Mouse (Mus musculus) limb, embryonic 11.5 days (tissue): ENCODE results near the gene Fads6. TPM values are rescaled to one million over a fixed set of nuclear protein-coding genes. Genes with fewer than 3 reads are reported as not detected.

ENCODE experiments used
- ATAC-seq: fragments of 200-750 bp; cut with Nextera tagmentation; 2 replicates; pipeline ENCODE4 v1.8.0; 2017; ENCODE audit warnings: low read depth; ENCODE audit not compliant: insufficient number of reproducible peaks, low FRiP score, low TSS enrichment
- DNase-seq: peaks from one replicate; pipeline ENCODE4 v3.0.0-alpha.2; 2015; ENCODE audit warnings: low spot score
- H3K27ac ChIP-seq: fragments of 300-500 bp; sonication (generic); replicated peaks from 2 replicates; pipeline ENCODE4 v1.5.1; 2014; ENCODE audit warnings: low read depth, mild to moderate bottlenecking, low read length
- H3K27me3 ChIP-seq: fragments of 300-500 bp; sonication (generic); 2 replicates; pipeline ENCODE4 v1.6.1; 2014; ENCODE audit warnings: mild to moderate bottlenecking, low read length, mixed read lengths; ENCODE audit not compliant: control insufficient read depth, insufficient read depth
- H3K36me3 ChIP-seq: fragments of 300-500 bp; sonication (generic); 2 replicates; pipeline ENCODE4 v1.6.1; 2014; ENCODE audit warnings: mild to moderate bottlenecking, low read length, moderate library complexity, mixed read lengths; ENCODE audit not compliant: control insufficient read depth, insufficient read depth
- H3K4me1 ChIP-seq: fragments of 300-500 bp; sonication (generic); 2 replicates; pipeline ENCODE4 v1.6.1; 2014; ENCODE audit warnings: low read length, mixed read lengths; ENCODE audit not compliant: control insufficient read depth, insufficient read depth
- H3K4me2 ChIP-seq: fragments of 300-500 bp; sonication (generic); 2 replicates; pipeline ENCODE4 v1.6.1; 2014; ENCODE audit warnings: low read depth, mild to moderate bottlenecking, moderate library complexity; ENCODE audit not compliant: severe bottlenecking
- H3K4me3 ChIP-seq: fragments of 300-500 bp; sonication (generic); 2 replicates; pipeline ENCODE4 v1.5.1; 2014; ENCODE audit warnings: low read depth, low read length
- H3K9ac ChIP-seq: fragments of 300-500 bp; sonication (generic); 2 replicates; pipeline ENCODE4 v1.6.1; 2014; ENCODE audit warnings: mild to moderate bottlenecking, low read length
- H3K9me3 ChIP-seq: fragments of 300-500 bp; sonication (generic); 2 replicates; pipeline ENCODE4 v1.6.1; 2016; ENCODE audit warnings: low read length; ENCODE audit not compliant: control insufficient read depth
- WGBS: fragments of 180-500 bp; shearing (Covaris S2); extraction: QIAGEN DNeasy Blood & Tissue Kit; methylation state at CpG from one replicate; pipeline ENCODE4 v1.1.7; 2014; 5-methylcytosine and 5-hydroxymethylcytosine counted together
- polyA plus RNA-seq: library from polyadenylated mRNA; unstranded; fragments of >200 nt; fragmentation: Nextera tagmentation; extraction: Ambion mirVana; gene quantifications from 2 replicates; pipeline ENCODE4 v1.2.1, GENCODE M21; 2014

Gene Fads6
- polyA plus RNA-seq, 1 experiment from 2014 or later = 0.04 TPM

DNA sequence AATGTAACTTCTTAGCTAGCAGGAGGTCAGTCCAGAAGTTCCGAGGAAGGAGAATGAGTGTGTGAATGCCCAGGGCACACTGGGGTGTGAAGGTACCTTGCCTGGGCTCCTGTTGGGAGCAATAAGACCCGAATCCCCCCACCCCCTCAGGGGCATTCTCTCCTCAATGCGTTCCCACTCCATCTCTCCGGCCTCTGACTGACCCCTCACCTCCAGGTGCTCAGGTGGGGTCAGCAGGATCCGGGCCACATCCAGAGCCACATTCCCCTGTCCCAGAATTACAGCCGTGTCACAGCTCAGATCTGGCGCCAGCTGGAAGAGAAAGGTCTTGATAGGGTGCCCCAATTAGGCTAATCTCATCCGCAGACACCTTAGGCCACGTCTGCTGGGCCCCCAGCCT is 26.4 kb downstream of the Fads6 start:
- 0 out of 2 replicates have a peak, but pooled peaks cover 2% of the 10 kb centered on the region for H3K36me3 ChIP-seq
- H3K27me3 ChIP-seq = peaks cover 27% of the 10 kb centered on the region
- no peak overlapping the region for H3K9ac ChIP-seq
- peaks cover 5% of the 10 kb centered on the region; the same call in 1 of the 2 replicates for H3K4me1 ChIP-seq
- H3K9me3 ChIP-seq = no peaks in the 10 kb centered on the region
- ATAC-seq = no peak
- H3K4me3 ChIP-seq = no peak overlapping the region
- H3K27ac ChIP-seq = no peak overlapping the region; the same call in 1 of the 2 replicates
- WGBS = 76% methylated on average over 9 of the region's 9 CpGs
- DNase-seq = no peak
- H3K4me2 ChIP-seq = no peak overlapping the region

DNA sequence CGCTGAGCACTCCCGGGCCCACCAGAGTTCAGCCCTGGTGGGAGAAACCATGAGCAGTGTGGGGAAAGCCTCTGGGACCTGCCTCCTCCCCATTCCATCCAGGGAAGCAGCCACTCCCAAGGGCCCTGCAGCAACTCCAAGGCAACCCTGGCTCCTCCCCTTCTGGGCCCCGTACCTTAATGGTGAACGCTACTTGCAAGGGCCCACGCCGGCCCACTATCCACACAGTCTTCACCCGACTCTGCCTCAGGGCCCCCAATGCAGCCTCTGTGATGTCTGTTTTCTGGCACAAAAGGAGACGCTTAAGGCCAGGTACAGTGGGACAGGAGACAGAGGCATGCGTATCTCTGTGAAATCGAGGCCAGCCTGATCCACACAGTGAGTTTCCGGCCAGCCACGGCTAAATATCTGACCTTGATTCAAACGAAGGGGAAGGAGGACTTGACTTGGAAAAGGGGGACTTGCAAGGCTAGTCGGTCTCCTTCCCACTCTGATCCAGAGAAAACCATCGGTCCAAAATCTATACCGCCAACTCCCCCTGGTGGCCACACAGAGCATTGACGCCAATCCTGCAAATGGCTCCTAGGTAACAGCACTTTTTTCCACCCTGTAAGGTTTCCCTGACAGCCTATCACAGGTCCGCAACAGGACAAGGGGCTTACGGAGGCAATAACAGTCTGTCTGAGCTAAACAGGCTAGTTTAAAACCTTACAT is 27.2 kb downstream of the Fads6 start:
- Histone ChIP-seq H3K4me1 (peaks cover 2% of the 10 kb centered on the region; the same call in 1 of the 2 replicates), H3K4me2 (no peak overlapping the region), H3K36me3 (0 out of 2 replicates have a peak, but pooled peaks cover 2% of the 10 kb centered on the region), H3K9ac (no peak overlapping the region), H3K4me3 (no peak overlapping the region), H3K9me3 (no peaks in the 10 kb centered on the region), H3K27ac (no peak overlapping the region), H3K27me3 (peaks cover 34% of the 10 kb centered on the region)
- ATAC-seq (no peak), DNase-seq (peak; percentile 90)
- WGBS = 31% methylated on average over 19 of the region's 19 CpGs

DNA sequence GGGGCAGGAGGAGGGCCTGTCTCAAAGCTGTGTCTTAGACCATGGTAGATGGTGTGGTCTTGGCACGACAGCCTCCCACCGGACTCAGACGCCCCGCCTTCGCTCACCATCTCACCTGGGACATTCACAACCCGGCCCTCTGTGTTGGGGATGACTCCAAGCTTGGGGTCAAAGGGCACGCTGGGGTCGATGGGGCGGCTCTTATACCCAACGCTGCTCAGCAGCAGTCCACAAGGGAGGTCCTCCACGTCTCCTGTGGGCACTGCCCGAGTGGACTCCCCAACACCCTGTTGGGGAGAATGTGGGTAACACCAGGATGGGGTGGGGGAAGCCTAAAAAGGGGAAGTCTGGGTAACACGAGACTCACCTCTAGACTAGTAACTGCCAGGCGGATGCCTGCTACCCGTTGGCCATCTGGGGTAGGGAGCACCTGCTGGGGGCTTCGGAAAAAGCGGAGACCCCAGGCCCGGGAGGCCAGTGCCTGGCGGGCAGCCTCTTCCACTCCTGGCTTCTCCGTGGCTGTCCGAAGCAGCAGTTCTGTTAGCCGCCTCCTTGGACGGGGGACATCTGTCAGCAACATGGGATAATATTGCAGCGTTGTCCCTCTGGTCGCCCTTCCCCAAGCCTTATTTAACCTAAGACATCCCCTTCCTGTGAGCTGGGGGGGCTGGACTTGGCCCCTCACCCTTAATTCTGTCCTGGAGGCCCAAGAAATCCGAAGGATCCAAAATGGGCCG is 28.0 kb downstream of the Fads6 start:
- DNase-seq (no peak), ATAC-seq (no peak)
- 92% methylated on average over 27 of the region's 27 CpGs for WGBS
- Histone ChIP-seq H3K4me1 (peaks cover 2% of the 10 kb centered on the region; the same call in 1 of the 2 replicates), H3K4me2 (no peak overlapping the region), H3K27ac (no peak overlapping the region), H3K36me3 (0 out of 2 replicates have a peak, but pooled peaks cover 2% of the 10 kb centered on the region), H3K4me3 (no peak overlapping the region), H3K9ac (no peak overlapping the region), H3K27me3 (peaks cover 42% of the 10 kb centered on the region), H3K9me3 (no peaks in the 10 kb centered on the region)

DNA sequence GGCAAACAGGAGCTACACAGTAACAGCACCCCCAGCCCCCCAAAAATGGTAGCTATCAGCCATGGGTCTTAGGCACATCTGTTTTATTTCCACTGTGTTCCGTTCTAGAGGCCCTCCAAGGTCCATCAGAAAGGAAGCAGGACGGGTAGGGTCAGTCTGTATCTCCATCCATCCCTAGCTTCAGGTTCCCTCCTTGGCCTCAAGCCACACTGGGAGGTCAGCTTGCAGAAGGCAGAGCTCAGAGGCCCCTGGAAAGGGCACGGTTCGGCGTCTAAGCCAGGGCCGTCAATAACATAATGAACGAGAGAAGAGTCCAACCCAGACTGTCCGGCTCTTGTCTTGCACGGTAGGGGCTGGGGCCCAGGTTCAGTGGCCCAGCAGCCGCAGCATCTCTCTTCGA is 29.5 kb downstream of the Fads6 start:
- ATAC-seq (no peak), DNase-seq (no peak)
- Histone ChIP-seq H3K9me3 (no peaks in the 10 kb centered on the region), H3K4me1 (peaks cover 2% of the 10 kb centered on the region; the same call in 1 of the 2 replicates), H3K36me3 (0 out of 2 replicates have a peak, but pooled peaks cover 2% of the 10 kb centered on the region), H3K27ac (no peak overlapping the region), H3K4me3 (no peak overlapping the region), H3K27me3 (peaks cover 52% of the 10 kb centered on the region), H3K9ac (no peak overlapping the region), H3K4me2 (no peak overlapping the region)
- WGBS = 67% methylated on average over 11 of the region's 11 CpGs

GRCm38 (mm10) chr11:115267061-115267883 is 30.2 kb downstream of the Fads6 start, which contains the start of gene Grin2c:
TSS of gene Grin2c (minus strand) at chr11:115267243.
- H3K4me2 ChIP-seq = peak within 1 kb of the TSS; percentile 69
- H3K9ac ChIP-seq = 0 out of 2 replicates have a peak within 1 kb of the TSS, but pooled peaks have one; percentile 30
- peaks cover 2% of the 10 kb centered on the region; the same call in 1 of the 2 replicates for H3K4me1 ChIP-seq
- ATAC-seq (no peak), DNase-seq (no peak)
- 0 out of 2 replicates have a peak, but pooled peaks cover 2% of the 10 kb centered on the region for H3K36me3 ChIP-seq
- WGBS = 7% methylated on average over 29 of the region's 50 CpGs
- no peaks in the 10 kb centered on the region for H3K9me3 ChIP-seq
- H3K27me3 ChIP-seq = peaks cover 58% of the 10 kb centered on the region
- H3K4me3 ChIP-seq = peak within 1 kb of the TSS; percentile 26
- no peak within 1 kb of the TSS for H3K27ac ChIP-seq

- Histone ChIP-seq H3K4me3 (peak overlapping the region; percentile 26), H3K9me3 (no peaks in the 10 kb centered on the region), H3K27ac (no peak overlapping the region), H3K9ac (no peak overlapping the region), H3K4me2 (peak overlapping the region; percentile 69), H3K27me3 (peaks cover 66% of the 10 kb centered on the region), H3K4me1 (peaks cover 2% of the 10 kb centered on the region; the same call in 1 of the 2 replicates), H3K36me3 (0 out of 2 replicates have a peak, but pooled peaks cover 2% of the 10 kb centered on the region)
- DNase-seq (peak; percentile 53), ATAC-seq (no peak)
- 1% methylated on average over 22 of the region's 22 CpGs for WGBS
These were observed 31.1 kb downstream of the Fads6 start for GRCm38 (mm10) chr11:115266400-115266778.

GRCm38 (mm10) chr11:115265771-115266399 is 31.6 kb downstream of the Fads6 start:
- peak overlapping the region; percentile 69 for H3K4me2 ChIP-seq
- H3K9ac ChIP-seq = no peak overlapping the region
- H3K27ac ChIP-seq = no peak overlapping the region
- H3K9me3 ChIP-seq = no peaks in the 10 kb centered on the region
- H3K27me3 ChIP-seq = peaks cover 66% of the 10 kb centered on the region
- WGBS = 3% methylated on average over 20 of the region's 20 CpGs
- DNase-seq (no peak), ATAC-seq (no peak)
- peaks cover 2% of the 10 kb centered on the region; the same call in 1 of the 2 replicates for H3K4me1 ChIP-seq
- H3K36me3 ChIP-seq = 0 out of 2 replicates have a peak, but pooled peaks cover 2% of the 10 kb centered on the region
- no peak overlapping the region for H3K4me3 ChIP-seq
